Mouse (Mus musculus) monocyte, adult 2 months (primary cell): ENCODE data around the gene Tmtc4.
A peak's percentile ranks its signal among the peaks of the same experiment; 100 is the strongest.

Source experiments
- DNase-seq, 2 experiments: peaks; one replicate each; pipeline ENCODE4 v3.0.0; 2022; ENCODE audit warnings: low spot score in 2 of 2, low read depth in 1 of 2

Tmtc4 gene

GRCm38 (mm10) chr14:122902884-122903283, 81.0 kb downstream of the Tmtc4 start:
- DNase-seq, result no peak

DNA sequence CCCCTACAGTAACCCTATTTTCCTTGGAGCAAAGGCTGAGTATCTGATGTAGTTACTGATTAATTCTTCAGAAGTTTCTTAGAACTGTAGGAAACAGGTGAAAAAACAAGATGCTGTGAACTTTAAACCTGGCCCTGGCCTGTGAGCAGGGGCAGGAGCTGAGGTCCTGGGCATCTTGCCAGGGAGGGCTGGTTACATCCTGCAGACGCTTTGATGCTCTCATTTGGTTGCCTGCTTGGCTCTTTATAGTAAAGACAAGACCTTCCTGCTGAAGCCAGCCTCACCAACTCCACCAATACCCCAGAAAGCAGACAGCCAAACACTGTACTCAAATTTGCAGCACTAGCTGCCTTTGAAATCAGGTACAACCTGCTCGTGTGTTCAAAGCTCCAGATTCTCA, 81.7 kb downstream of the Tmtc4 start:
- DNase-seq, result no peak

- no peak for DNase-seq
Observed at GRCm38 (mm10) chr14:122901715-122902114, 82.1 kb downstream of the Tmtc4 start.

DNA sequence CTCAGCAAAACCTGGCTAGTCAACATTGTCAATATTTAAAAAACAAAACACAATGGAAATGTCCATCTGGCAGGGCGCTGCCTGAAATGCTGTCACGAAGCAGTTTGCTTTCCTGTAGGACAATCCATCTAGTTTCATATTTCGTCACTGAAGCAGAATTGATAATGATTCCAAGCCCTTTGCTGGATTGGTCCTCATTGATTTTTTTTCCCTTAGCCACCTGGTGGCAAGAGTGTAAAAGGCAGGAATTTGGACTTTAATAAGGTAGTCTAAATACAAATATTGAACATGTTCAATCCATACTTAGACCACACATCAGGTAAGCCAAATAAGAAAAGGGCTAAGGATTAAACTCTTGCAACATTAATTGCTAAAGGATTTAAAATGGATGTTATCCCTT, 82.7 kb downstream of the Tmtc4 start:
- DNase-seq, result no peak

DNA sequence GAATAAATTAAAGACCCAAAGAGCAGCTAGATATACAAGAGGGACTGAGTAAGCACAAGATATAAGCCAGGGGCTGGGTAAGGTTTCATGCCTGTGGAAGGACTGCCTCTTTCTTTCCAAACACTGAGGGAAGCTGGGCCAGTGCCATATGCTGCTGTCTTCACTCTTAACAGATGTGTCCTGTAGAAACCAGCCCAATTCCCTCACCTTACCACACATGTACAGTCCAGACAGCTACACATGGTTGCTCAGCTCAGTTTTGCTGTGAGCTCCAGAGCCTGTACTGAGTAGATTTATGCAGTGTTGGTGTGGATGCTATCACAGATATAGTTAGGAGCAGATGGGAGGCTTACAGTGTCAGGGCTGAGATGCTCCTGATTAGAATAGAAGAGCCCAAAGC, 83.2 kb downstream of the Tmtc4 start:
- DNase-seq, result no peak

- no peak for DNase-seq
Observed at GRCm38 (mm10) chr14:122898550-122898949, 85.3 kb downstream of the Tmtc4 start.

DNA sequence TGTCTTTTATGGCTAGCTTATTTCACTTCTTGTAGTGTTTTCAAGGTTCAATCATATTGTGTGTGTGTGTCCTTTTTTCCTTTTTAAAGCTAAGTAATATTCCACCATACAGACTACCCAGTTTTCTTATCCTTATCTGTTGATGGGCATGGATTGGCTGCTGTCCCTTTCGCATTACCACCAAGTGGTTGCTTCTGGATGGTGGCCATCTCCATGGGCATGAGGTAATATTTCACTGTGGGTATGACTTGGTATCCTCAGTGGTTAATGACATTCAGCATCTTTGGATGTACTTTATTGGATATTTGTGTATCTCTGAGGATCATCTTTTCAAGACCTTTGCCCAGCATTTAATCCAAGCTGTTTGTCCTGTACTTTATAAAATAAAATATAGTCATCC, 87.7 kb downstream of the Tmtc4 start:
- DNase-seq, result no peak

- no peak for DNase-seq
Observed at GRCm38 (mm10) chr14:122891470-122891968, 92.3 kb downstream of the Tmtc4 start.

GRCm38 (mm10) chr14:122888480-122888872, 95.4 kb downstream of the Tmtc4 start:
- DNase-seq, result no peak

DNA sequence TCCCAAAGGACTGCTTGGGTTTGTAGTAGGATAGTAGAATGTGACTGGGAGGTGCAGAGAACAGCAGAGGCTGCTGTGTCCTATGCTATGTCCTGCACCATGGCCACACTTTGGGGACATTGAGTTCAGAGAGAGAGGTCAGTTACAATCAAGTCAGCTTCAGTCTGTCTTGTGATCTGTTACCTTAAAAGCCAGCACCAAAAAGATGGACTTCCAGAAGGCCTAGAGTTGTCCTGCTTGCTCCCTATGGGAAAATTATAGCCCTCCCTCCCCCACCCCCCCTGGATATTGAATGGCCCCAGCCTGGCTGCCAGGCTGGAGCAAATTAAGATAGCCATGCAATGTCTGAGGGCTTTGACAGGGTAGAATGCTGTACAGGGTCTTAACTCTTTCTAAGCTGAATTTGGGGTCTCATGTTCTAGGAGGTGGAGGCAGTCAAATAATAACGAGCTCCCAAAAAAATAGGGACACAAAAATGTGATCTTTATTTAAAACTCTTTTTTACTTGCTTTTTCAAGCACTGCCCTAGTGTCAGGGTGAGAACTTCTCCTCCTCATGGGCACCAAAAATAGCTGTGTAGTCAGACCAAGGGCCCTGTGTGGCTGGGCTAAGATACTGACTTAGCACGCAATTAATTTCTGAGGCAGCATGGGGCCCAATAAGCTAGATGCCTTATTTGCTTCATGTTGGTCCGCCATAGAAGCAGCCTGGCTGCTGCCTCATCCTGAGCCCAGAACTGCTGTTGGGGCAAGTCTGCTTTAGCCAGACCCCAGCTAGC, 95.9 kb downstream of the Tmtc4 start:
- no peak for DNase-seq

DNA sequence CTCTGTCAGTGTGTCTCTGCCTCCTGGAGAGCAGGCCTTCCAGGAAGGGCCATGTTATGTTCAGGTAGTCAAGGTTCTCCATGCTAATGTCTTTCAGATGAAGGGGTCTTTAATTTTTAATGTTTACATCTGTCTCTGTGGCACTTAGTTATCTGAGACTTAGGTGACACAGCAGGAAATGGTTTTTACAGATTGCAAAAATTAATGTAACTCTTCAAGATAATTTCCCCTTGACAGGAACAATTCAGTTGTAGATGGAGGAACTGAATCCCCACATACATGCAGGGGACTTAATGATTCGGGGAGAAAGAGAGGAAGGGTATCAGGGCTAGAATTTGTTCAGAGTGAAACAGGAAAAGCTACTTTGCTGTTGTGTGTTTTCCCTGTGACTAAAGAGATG, 96.6 kb downstream of the Tmtc4 start:
- no peak for DNase-seq

DNA sequence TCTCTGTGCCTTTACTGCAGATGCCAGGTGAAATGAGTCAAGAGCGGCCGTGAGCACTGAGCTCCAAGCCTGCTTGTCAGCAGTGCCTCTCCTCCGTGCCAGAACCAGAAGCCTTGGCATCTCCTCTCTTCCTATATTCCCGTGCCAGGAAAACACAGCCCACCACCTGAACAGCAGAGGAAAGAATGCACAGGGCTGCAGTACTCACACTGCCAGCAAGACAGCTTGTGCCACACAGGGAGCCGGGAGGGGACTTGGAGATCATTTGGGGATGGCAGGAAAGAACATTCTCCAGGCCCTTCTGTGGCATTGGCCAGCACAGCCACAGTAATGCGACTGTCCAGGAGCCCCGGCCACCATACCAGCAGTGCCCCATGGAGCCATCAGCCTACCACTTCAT, 97.9 kb downstream of the Tmtc4 start:
- DNase-seq, result no peak

- DNase-seq, result no peak
Observed at GRCm38 (mm10) chr14:122883821-122884584, 99.8 kb downstream of the Tmtc4 start.

DNA sequence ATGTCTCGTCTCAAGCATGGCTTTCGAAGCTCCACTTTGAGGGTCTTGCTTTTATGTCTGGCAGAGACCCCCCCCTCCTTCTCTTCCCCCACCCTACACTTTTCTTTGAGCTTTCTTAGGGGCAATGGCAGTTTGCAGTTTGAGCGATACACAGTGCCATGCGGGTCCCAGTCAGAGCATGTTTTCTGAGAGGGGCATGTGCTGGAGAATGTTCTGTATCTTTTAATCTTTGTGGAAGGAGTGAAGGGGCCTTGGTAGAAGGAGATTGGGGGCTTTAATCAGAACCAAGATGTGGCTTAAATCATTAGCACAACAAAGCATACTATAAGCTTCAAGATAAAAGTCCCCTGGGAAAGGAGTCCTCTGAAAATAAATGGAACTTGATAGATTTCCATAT, 100.4 kb downstream of the Tmtc4 start:
- DNase-seq, result no peak

DNA sequence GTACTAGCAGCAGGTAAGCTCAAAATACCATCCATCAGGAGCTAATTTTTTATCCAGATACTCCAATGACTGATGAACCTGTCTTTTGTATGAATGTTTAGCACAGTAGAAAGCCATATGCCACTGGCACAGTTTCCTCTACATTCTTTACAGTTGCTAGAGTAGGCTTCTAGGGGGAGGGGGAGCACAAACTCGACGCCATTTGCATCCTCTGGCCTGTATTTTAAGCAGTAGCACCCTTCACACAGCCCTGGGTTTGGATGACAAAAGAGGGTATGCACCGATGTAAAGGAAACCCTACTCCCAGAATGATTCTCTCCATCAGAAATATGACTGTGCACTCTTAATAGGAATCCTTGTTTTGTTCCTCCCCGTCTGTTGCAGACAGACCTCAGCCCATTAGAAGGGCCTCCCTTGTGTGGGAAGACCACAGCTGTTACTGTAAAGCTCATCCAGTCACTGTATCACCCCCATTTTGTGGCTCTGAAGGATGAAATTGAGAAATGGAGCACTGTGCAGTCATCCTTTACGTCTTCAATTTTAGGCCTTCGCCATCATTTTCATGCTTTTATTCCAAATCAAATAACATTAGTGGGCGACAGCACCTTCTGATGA, 100.9 kb downstream of the Tmtc4 start:
- DNase-seq, result no peak

GRCm38 (mm10) chr14:122882201-122882639, 101.6 kb downstream of the Tmtc4 start:
- DNase-seq, result no peak

GRCm38 (mm10) chr14:122881699-122882098, 102.1 kb downstream of the Tmtc4 start:
- no peak for DNase-seq

- no peak for DNase-seq
Observed at GRCm38 (mm10) chr14:122880291-122880690, 103.5 kb downstream of the Tmtc4 start.

- no peak for DNase-seq
Observed at GRCm38 (mm10) chr14:122877787-122878186, 106.0 kb downstream of the Tmtc4 start.

DNA sequence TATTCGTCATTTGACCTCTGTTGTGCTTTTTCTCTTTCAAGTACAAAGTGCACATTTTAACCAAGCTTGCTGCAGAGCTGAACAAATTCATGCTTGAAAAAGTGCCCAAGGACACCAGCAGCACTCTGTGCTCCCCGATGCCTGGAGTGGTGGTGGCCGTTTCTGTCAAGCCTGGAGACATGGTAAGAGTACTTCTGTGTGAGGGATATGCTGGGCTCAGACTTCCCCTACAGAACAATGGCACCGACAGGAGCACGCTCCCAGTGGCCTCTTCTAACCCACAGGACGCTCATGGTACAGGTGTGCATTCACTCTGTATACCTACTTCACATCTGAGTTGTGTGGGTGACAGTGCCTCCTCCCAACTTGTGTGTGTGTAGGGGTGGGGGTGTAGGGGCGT, 107.1 kb downstream of the Tmtc4 start:
- no peak for DNase-seq

GRCm38 (mm10) chr14:122876163-122876562, 107.7 kb downstream of the Tmtc4 start:
- DNase-seq, result peak in 1 of 2 experiments; percentile 8

- DNase-seq, result no peak
Observed at GRCm38 (mm10) chr14:122875636-122876035, 108.2 kb downstream of the Tmtc4 start.
